In genomic region chr4:69594022-69594421, GRCm38 (mm10) we compare ENCODE assay signal across 25 mouse cellular contexts.
A peak's percentile ranks its signal among the peaks of the same experiment; 100 is the strongest.
DNase-seq lines count a peak whose midpoint lies in the region; ATAC-seq and TF ChIP-seq lines count a peak whose summit lies in the region.
"Had no signal": no experiment of that assay in that cellular context is flagged by ENCODE, and none has a peak within 500 bp of the region (broad histone marks: within the 10 kb centered on the region; RNA-seq: fewer than 3 reads in every experiment).

No protein-coding gene starts in this region.

- 40% methylated on average over 2 of the region's 2 CpGs for WGBS in hindbrain, embryonic 12.5 days
- 49% methylated on average over 2 of the region's 2 CpGs for WGBS in hindbrain, embryonic 10.5 days
- 18% methylated on average over 2 of the region's 2 CpGs for WGBS in midbrain, embryonic 15.5 days

- no peak for DNase-seq in hindbrain, embryonic 10.5 days (ENCODE audit: low spot score)
- DNase-seq in Muller cell, postnatal 12 days (ENCODE audit: inconsistent ontology term), result peak; percentile 14
- peak; percentile 66 for DNase-seq in brain, embryonic 14.5 days (ENCODE audit: low read depth)
- DNase-seq in adrenal gland, postnatal 4 days (ENCODE audit: low spot score in 2 of 2), result no peak
- DNase-seq in kidney, postnatal 10 days, result no peak
- DNase-seq: adrenal gland, adult 8-10 months; cerebellum, adult 8-10 months; cerebellum, postnatal 36 days; embryo, embryonic 11 days; heart, postnatal 4 days; kidney, adult 2 months; liver, postnatal 0 days; thymus, adult 2 months; thymus, postnatal 4 days had no signal

- no peak overlapping the region for H3K27ac ChIP-seq in hindbrain, embryonic 12.5 days
- H3K27ac ChIP-seq in hindbrain, embryonic 10.5 days, result no peak overlapping the region
- H3K27ac ChIP-seq in midbrain, embryonic 15.5 days, result no peak overlapping the region
- H3K27ac ChIP-seq: embryonic facial prominence, embryonic 13.5 days; heart, embryonic 10.5 days; kidney, postnatal 0 days; limb, embryonic 10.5 days; neural tube, embryonic 12.5 days; stomach, postnatal 0 days had no signal

- no peak overlapping the region for H3K4me3 ChIP-seq in hindbrain, embryonic 12.5 days
- H3K4me3 ChIP-seq in hindbrain, embryonic 10.5 days, result no peak overlapping the region
- no peak overlapping the region for H3K4me3 ChIP-seq in midbrain, embryonic 15.5 days
- H3K4me3 ChIP-seq: embryonic facial prominence, embryonic 13.5 days; heart, embryonic 10.5 days; limb, embryonic 10.5 days; neural tube, embryonic 12.5 days had no signal

- ATAC-seq in hindbrain, embryonic 12.5 days (ENCODE audit: low FRiP score), result peak; percentile 62
- peak; percentile 34; the same call in 1 of the 2 replicates for ATAC-seq in midbrain, embryonic 15.5 days (replicated peaks)
- ATAC-seq: activated CD4-positive, CD25-positive, alpha-beta regulatory T cell, adult 4 months; liver, postnatal 0 days; lung, postnatal 0 days had no signal

- no peak overlapping the region for H3K9ac ChIP-seq in hindbrain, embryonic 12.5 days
- no peak overlapping the region for H3K9ac ChIP-seq in midbrain, embryonic 15.5 days
- H3K9ac ChIP-seq: embryonic facial prominence, embryonic 13.5 days; liver, postnatal 0 days; neural tube, embryonic 12.5 days had no signal

- no peak overlapping the region for H3K4me2 ChIP-seq in hindbrain, embryonic 12.5 days (replicated peaks)
- H3K4me2 ChIP-seq in midbrain, embryonic 15.5 days, result no peak overlapping the region
- H3K4me2 ChIP-seq: embryonic facial prominence, embryonic 13.5 days; liver, embryonic 11.5 days; neural tube, embryonic 12.5 days had no signal

- no peaks in the 10 kb centered on the region for H3K27me3 ChIP-seq in hindbrain, embryonic 12.5 days
- no peaks in the 10 kb centered on the region for H3K27me3 ChIP-seq in hindbrain, embryonic 10.5 days (ENCODE audit: insufficient read depth, poor library complexity, severe bottlenecking)
- no peaks in the 10 kb centered on the region for H3K27me3 ChIP-seq in midbrain, embryonic 15.5 days (replicated peaks)
- H3K27me3 ChIP-seq: embryonic facial prominence, embryonic 13.5 days; neural tube, embryonic 12.5 days had no signal

- no peak for TF ChIP-seq POLR2A in brain, embryonic 14.5 days (IDR thresholded peaks at IDR 0.05; ENCODE audit: borderline replicate concordance, extremely low read depth, insufficient read depth, insufficient read length, poor library complexity, severe bottlenecking)

- H3K4me1 ChIP-seq in hindbrain, embryonic 12.5 days, result peaks cover 3% of the 10 kb centered on the region; the same call in 1 of the 2 replicates
- peaks cover 10% of the 10 kb centered on the region; the same call in 1 of the 2 replicates for H3K4me1 ChIP-seq in hindbrain, embryonic 10.5 days (replicated peaks)
- H3K4me1 ChIP-seq in midbrain, embryonic 15.5 days, result 0 out of 2 replicates have a peak, but pooled peaks cover 4% of the 10 kb centered on the region
- H3K4me1 ChIP-seq: embryonic facial prominence, embryonic 13.5 days; heart, embryonic 10.5 days; limb, embryonic 10.5 days; neural tube, embryonic 12.5 days had no signal

- no peaks in the 10 kb centered on the region for H3K36me3 ChIP-seq in hindbrain, embryonic 12.5 days
- H3K36me3 ChIP-seq in hindbrain, embryonic 10.5 days, result no peaks in the 10 kb centered on the region
- H3K36me3 ChIP-seq in midbrain, embryonic 15.5 days (replicated peaks), result no peaks in the 10 kb centered on the region
- H3K36me3 ChIP-seq: embryonic facial prominence, embryonic 13.5 days; heart, embryonic 10.5 days; limb, embryonic 10.5 days; neural tube, embryonic 12.5 days had no signal

- no peaks in the 10 kb centered on the region for H3K9me3 ChIP-seq in hindbrain, embryonic 12.5 days (replicated peaks)
- H3K9me3 ChIP-seq in hindbrain, embryonic 10.5 days, result no peaks in the 10 kb centered on the region
- no peaks in the 10 kb centered on the region for H3K9me3 ChIP-seq in midbrain, embryonic 15.5 days
- H3K9me3 ChIP-seq: embryonic facial prominence, embryonic 13.5 days; heart, embryonic 10.5 days; limb, embryonic 10.5 days; neural tube, embryonic 12.5 days had no signal

- TF ChIP-seq CTCF in brain, embryonic 14.5 days (IDR thresholded peaks at IDR 0.05; ENCODE audit: borderline replicate concordance, extremely low read depth, insufficient read depth, insufficient read length), result no peak

Comparison
In these comparisons a context has a peak if more than half of its experiments do, and no peak if none do; other contexts are left out.
1. DNase-seq: peak in Muller cell, postnatal 12 days (single experiment) and brain, embryonic 14.5 days (single experiment); none in hindbrain, embryonic 10.5 days (single experiment), adrenal gland, postnatal 4 days (0 of 2) and kidney, postnatal 10 days (single experiment).